Mouse (Mus musculus) MN1 (cell line): ENCODE data around the gene Nol12.
A peak's percentile ranks its signal among the peaks of the same experiment; 100 is the strongest.

ENCODE experiments used
- DNase-seq: peaks from one replicate; pipeline ENCODE4 v3.0.0-alpha.2; 2016; ENCODE audit warnings: low spot score

The Nol12 gene

DNA sequence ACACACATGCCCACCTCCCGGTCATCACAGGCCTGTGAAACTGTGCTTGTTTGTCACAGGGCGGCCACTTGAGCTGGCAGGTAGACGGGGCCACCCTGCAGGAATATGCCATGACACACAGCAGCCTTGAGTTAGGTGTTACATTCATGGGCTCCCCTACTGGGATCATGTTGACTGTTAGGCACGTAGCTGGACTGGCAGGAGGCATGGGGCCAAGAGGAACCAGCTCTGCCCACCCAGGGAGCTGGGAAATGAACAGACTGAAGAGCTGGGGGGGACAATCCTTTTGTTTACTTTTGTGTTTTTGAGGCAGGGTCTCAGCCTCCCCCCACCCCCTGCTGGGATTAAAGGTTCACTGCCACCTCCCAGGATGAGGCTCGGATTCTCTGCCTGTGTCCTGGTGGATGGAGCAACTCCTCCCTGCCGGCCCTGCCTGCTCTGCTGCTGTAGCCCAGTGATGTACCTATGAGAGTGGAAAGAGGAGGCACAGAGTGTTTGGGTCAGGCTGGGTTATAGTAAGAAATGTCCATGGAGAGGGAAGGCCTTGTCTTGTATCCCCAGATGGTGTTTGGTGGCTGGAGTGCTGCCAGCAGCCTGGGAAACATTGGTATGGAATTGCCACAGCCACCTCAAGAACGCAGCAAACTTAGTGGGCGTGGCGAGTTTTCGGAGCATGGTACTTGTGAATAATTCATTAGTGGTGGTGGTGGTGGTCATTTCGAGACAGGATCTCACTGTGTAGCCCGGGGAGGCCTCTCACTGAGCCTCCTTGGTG lies 18.5 kb upstream of the Nol12 start:
- peak; percentile 75 for DNase-seq

GRCm38 (mm10) chr15:78918126-78918525 lies 16.6 kb upstream of the Nol12 start:
- no peak for DNase-seq

- peak; percentile 51 for DNase-seq
Observed at GRCm38 (mm10) chr15:78919914-78920313, 14.8 kb upstream of the Nol12 start.

DNA sequence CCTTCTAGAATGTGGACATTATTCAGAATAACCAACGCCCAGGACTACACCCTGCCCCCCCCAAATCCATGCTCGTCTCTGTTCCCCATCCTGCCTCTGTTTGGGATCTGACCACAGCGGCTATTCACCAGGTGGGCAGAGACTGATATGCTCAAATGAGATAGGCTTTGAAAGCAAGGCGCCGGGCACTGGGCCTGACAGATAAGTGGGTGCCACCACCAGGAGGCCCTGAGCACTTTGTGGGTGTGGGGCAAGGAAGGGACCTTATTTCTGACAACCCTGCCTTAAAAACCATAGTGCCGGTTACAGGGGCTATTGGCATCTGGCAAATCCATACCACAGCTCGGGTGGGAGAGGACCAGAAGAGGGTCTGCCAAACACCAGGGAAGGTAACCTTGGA lies 12.0 kb upstream of the Nol12 start:
- DNase-seq, result no peak

DNA sequence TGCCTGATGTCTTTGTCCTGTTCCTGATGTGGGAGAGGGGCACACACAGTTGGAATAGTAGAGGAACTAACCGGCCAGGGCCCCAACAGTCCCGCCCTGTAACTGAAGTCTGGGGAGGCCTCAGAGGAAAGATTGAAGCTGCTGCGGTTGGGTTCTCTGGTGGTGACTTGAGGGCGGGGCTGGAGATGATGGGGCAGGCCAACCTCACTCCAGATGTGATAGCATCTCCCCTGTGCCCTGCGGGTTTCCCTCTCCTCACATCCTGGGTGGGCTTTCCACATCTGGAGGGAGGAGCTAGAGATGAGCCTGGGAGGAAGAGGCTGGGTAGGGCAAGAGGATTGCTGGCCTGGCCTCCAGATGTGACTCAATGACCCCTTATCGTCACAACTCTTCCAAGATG lies 11.1 kb upstream of the Nol12 start:
- no peak for DNase-seq

GRCm38 (mm10) chr15:78925129-78925528 lies 9.6 kb upstream of the Nol12 start:
- no peak for DNase-seq

GRCm38 (mm10) chr15:78926021-78926919 lies 8.5 kb upstream of the Nol12 start, which contains the start of gene Lgals1:
Gene Lgals1, plus strand, starts transcription at chr15:78926725.
- DNase-seq, result peak; percentile 96

- DNase-seq, result peak; percentile 54
Observed at GRCm38 (mm10) chr15:78927021-78927787, 7.5 kb upstream of the Nol12 start.

GRCm38 (mm10) chr15:78927788-78928457 lies 6.8 kb upstream of the Nol12 start:
- peak; percentile 96 for DNase-seq

DNA sequence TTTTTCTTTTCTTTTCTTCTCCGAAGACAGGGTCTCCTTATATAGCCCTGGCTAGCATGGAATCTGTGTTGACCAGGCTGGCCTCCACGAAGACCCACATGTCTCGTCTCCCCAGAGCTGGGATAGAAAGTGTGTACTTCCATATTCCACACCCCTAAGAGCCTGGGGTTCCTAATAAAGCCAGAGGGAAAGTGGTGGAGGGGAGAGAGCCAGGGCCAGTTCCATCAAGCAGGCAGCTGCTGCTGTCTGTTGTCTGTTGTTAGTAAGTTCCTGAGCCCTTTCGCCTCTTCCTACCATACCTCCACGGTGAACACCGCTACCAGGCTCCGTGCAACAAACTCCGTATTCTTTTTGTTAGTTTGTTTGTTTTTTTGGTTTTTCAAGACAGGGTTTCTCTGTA lies 6.2 kb upstream of the Nol12 start:
- DNase-seq, result no peak

DNA sequence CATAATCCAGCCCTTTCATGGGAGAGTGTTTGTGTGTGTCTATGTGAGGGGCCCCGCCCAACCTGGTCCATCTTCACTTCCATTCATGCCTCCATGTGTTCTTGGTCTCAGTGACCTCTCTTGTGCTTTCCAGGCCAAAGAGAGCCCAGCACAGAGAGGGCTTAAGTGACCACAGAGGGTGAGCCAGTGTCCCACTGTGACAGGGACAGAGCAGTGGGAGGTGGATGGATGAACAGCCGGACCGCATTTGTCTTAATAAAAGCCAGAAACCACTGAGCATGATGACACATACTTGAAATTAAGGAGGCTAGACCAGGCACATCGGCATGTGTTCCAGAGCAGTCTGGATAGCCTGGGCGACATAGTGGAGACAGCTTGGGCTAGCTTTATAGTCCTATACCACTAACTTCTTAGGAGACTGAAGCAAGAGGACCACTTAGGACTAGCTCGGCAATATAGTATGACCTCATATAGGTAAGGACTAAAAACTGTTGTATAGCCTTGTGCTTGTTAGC lies 4.5 kb upstream of the Nol12 start:
- DNase-seq, result peak; percentile 69

DNA sequence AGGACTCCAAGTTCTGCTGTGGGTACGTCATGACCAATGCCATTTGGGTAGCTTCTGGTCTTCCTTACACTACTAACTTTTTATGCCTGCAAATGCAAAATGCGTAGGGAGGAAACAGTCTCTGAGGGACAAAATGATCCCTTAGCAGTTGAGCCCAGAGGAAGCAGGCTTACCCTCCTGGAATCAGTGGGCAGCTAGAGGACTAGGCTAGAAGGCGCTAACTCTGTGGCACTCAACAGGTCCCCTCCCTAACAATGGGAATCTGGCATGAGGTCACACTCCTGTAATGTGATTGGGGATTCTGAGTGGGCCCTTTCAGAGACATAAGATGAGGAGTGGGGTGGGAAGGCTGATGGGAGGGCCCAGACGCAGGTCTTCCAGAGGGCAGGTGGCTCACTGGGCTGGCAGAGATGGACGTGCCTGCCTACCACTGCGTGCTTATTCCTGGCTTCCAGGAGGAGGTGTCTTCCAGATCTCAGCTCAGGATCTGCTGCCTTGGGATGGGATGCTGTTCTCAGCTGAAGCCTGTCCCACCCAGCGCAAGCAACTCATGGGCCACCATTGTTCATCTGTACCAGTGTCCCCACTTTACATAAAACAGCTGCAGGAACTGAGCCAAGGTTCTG lies 3.8 kb upstream of the Nol12 start:
- DNase-seq, result peak; percentile 55

DNA sequence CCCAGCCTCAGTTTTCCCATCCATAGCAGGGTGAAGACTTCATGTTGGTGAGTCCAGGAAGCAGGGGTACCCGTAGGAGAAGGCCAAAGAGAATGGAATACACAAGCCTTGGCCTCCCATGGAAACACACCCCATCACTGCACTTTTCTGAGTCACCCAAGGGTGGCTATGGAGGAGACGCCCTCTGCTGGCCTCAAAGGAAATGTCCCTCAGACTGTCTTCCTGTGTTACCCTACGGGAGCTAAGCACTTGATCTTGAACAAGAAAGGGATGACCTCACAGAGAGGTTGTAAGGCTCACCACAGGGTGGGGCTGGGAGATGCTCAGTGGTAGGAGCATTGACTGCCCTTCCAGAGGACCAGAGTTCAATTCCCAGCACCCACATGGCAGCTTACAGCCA lies 3.2 kb upstream of the Nol12 start:
- DNase-seq, result peak; percentile 86

DNA sequence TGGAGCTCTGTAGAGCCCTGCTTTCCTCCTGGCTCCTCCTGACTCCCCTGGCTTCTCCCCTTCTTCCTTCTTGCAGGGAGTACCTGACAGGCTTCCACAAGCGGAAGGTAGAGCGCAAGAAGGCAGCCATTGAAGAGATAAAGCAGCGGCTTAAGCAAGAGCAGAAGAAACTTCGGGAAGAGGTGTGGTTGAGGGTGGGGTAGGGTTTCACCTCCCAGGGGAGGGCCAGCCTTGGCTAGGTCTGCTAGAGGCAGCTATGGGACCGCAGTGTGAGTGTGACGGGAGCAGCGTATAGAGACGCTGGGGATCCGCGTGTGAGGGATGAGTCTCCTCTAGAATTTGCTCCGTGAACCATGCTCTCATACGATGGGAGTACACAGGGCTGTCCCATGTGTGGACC lies 1.7 kb downstream of the Nol12 start:
- no peak for DNase-seq

GRCm38 (mm10) chr15:78937311-78937710 lies 2.6 kb downstream of the Nol12 start:
- peak; percentile 78 for DNase-seq

DNA sequence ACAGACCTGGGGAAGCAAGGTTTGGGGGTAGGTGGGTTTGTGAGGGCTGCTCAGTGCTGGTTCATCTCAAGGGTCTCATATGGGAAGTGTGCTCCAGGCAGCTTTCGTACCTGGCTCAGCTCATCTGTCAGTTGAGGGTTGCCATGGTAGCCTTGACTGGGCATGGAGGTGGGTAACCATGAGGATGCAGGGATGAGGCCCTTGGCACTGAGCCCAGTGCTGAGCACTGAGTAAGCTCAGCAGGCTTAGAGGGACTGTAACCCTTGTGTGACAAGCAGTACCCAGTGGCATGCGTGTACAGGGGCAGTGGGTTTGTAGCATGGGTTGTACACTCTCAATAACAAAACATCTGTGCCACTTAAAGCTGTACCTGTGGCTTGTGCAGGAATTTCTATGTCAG lies 3.2 kb downstream of the Nol12 start:
- DNase-seq, result peak; percentile 87

DNA sequence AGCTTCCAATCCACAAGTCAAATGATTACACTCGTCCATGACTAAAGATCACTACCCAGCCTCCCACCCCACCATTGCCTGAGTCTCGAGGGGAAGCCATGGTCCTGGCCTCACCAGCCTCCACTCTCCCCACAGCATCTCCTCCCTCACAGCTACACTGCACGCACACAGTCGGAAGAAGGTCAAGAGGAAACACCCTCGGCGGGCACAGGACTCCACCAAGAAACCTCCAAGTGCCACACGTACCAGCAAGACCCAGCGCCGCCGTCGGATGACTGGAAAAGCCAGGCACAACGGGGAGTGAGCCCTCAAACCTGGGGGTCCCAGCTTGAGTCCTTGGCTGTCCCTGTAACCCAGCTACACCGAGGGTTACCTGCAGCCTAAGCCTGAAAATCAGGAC lies 5.6 kb downstream of the Nol12 start:
- DNase-seq, result no peak

DNA sequence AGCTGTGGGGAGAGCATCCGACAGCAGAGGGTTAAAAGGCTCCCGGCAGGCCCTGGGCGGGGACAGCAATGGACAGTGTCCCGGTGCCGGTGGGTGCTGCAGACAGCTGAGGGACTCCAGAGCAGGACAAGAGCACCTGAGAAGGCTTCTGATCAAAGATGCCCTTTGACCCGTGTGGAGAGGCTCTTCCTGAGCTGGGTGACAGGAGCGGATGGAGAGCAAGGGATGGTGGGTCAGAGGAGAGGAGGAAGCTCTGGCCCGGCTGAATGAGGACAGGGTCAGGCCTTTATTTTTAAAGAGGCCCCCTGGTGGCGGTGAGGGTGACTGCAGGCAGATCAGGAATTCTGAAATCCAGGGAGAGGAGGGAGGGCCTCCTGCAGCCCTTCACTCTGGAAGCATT lies 7.9 kb downstream of the Nol12 start:
- DNase-seq, result peak; percentile 92

- DNase-seq, result peak; percentile 54
Observed at GRCm38 (mm10) chr15:78946232-78946631, 11.5 kb downstream of the Nol12 start.

GRCm38 (mm10) chr15:78947657-78948056 lies 12.9 kb downstream of the Nol12 start, which contains the start of gene Triobp:
Gene Triobp, plus strand, starts transcription at chr15:78947724.
- peak; percentile 96 for DNase-seq

DNA sequence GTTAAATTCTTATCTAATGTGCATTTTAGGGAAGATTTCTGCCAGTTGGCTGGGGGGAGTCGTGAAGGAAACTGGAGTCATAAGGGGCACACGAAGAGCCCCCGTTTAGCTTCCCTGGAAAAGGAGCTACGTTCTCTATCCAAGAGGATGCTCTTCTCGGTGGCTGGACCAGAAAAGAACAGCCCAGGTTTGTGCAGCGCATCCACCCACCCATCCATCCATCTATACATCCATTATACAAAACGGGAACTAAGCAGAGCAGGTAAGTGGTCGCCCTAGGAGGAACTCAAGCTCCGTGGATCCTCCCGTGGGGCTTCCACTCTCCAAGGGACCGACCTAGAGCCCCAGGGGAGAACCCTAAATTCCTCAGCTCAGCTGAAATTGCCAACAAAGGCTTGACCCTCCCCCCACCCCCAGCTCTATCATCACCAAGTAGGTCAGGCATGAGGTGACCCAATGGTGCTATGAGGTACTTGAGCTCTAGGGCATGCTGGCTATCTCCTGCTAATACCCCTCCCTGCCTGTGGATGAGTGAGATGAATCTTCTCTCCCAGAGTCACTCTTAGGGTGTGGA lies 13.5 kb downstream of the Nol12 start:
- no peak for DNase-seq
